Mouse (Mus musculus): ENCODE data around the gene Med27.

Med27 gene

GRCm38 (mm10) chr2:29473907-29474306 is 127.3 kb downstream of the Med27 start:
- no peak for DNase-seq

- no peak for DNase-seq
Measured at GRCm38 (mm10) chr2:29476702-29477101, 130.1 kb downstream of the Med27 start.

- no peak for DNase-seq
Measured at GRCm38 (mm10) chr2:29481856-29482255, 135.2 kb downstream of the Med27 start.

- no peak for DNase-seq
Measured at GRCm38 (mm10) chr2:29482979-29483718, 136.5 kb downstream of the Med27 start.

GRCm38 (mm10) chr2:29485519-29485918 is 138.9 kb downstream of the Med27 start:
- DNase-seq: no peak

GRCm38 (mm10) chr2:29486491-29486890 is 139.9 kb downstream of the Med27 start:
- DNase-seq: no peak

- DNase-seq: no peak
Measured at GRCm38 (mm10) chr2:29487652-29488051, 141.0 kb downstream of the Med27 start.

- no peak for DNase-seq
Measured at GRCm38 (mm10) chr2:29488379-29489236, 142.0 kb downstream of the Med27 start.

GRCm38 (mm10) chr2:29491656-29492055 is 145.0 kb downstream of the Med27 start:
- no peak for DNase-seq

- DNase-seq: no peak
Measured at GRCm38 (mm10) chr2:29493396-29494031, 146.9 kb downstream of the Med27 start.

GRCm38 (mm10) chr2:29495271-29495670 is 148.7 kb downstream of the Med27 start:
- no peak for DNase-seq

GRCm38 (mm10) chr2:29500601-29501350 is 154.2 kb downstream of the Med27 start:
- DNase-seq: no peak

- no peak for DNase-seq
Measured at GRCm38 (mm10) chr2:29501381-29501780, 154.8 kb downstream of the Med27 start.

- DNase-seq: no peak
Measured at GRCm38 (mm10) chr2:29504848-29505247, 158.2 kb downstream of the Med27 start.

GRCm38 (mm10) chr2:29506411-29506810 is 159.8 kb downstream of the Med27 start:
- DNase-seq: no peak

- no peak for DNase-seq
Measured at GRCm38 (mm10) chr2:29513131-29513530, 166.5 kb downstream of the Med27 start.

GRCm38 (mm10) chr2:29514836-29515235 is 168.2 kb downstream of the Med27 start:
- no peak for DNase-seq

- no peak for DNase-seq
Measured at GRCm38 (mm10) chr2:29515831-29516447, 169.3 kb downstream of the Med27 start.

- DNase-seq: no peak
Measured at GRCm38 (mm10) chr2:29516621-29517170, 170.1 kb downstream of the Med27 start.

- DNase-seq: no peak
Measured at GRCm38 (mm10) chr2:29519402-29519801, 172.8 kb downstream of the Med27 start.

- DNase-seq: no peak
Measured at GRCm38 (mm10) chr2:29520206-29520605, 173.6 kb downstream of the Med27 start.

GRCm38 (mm10) chr2:29521486-29521885 is 174.9 kb downstream of the Med27 start:
- DNase-seq: no peak

All from thymus, postnatal 36 days (tissue).